Mouse (Mus musculus) 3134 (cell line): ENCODE measurements around the gene Sdk2.
A peak's percentile ranks its signal among the peaks of the same experiment; 100 is the strongest.

Source experiments
- DNase-seq: peaks from one replicate; pipeline ENCODE4 v3.0.0-alpha.2; 2011; ENCODE audit warnings: low spot score; ENCODE audit not compliant: insufficient read length; ENCODE audit errors: extremely low read depth

Gene Sdk2

DNA sequence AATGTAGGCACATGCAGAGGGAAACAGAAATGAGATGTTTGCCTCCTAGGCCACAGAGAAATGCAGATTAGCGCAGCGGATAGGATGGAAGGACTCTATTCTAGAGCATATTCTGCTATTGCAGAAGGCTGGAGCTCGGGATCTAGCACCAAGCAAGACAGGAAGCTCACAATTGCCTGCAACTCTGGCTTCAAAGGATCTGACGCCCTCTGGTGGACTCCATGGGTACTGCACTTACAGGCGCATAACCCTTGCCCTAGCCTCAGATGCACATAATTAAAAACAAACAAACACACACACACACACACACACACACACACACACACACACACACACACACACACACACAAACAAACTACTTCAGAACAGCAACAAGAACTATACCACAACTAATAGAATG lies 203.4 kb downstream of the Sdk2 start:
- no peak for DNase-seq

GRCm38 (mm10) chr11:113855661-113856060 lies 211.2 kb downstream of the Sdk2 start:
- DNase-seq, result no peak

GRCm38 (mm10) chr11:113851750-113852149 lies 215.1 kb downstream of the Sdk2 start:
- no peak for DNase-seq

GRCm38 (mm10) chr11:113849322-113849721 lies 217.5 kb downstream of the Sdk2 start:
- no peak for DNase-seq

DNA sequence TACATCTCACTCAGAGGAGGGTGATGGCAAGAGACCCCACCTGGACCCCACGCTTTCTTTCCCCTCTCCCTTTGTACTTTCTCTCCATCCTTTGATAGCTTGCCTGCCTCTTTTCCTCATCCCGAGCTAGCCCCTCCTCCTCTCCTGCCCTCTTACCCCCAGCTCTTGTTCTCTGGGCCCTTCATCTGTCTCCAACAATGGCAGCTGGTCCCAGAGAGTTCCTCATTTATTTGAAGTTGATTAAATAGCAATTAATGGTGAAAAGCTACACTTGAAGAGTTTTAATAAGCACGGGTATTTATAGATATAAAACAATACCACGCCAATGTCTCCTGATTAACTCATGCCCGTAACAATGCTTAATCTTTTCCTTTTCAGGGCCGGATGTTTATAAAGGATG lies 222.9 kb downstream of the Sdk2 start:
- no peak for DNase-seq

GRCm38 (mm10) chr11:113842879-113843278 lies 224.0 kb downstream of the Sdk2 start:
- DNase-seq, result no peak

DNA sequence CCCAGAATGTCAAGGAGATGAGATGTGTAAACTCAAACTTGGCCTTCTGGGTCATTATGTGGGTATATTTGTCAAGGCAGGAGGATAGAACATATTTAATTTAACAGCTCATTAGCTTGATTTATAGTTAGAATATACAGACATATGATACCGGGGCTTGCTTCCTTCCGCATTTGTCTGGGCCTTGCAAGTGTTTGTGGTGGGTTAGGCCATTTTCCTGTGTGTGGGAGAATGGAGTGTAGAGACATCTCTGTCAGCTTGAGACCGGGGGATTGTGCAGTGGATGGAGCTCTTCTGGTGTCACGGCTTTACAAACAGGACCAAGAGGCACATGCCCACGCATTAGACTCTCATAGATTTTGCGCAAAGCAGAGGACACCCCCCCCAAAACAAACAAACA lies 235.2 kb downstream of the Sdk2 start:
- no peak for DNase-seq

DNA sequence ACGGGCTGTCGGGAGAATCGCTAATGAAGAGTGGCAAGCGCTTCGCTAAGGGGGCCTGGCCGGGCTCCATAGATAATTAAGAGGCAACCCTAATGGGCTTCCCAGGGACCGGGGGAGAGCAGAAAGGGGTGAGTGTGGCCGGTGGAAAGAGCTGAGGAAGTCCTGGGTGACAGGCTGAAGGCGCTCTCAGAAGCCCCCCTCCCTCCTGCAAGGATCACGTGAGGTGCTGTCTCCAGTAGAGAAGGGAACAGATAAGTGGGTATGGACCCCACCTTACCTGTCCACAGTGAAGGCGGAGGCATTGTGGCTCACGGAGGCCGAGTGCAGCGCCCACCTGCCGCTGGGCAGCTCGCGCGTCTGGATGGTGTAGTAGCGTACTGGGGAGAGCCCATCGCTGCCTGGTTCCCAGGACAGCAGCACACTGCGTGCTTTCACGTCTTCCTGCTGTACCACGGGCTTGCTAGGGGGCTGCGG lies 238.7 kb downstream of the Sdk2 start:
- DNase-seq, result no peak

GRCm38 (mm10) chr11:113820005-113820404 lies 246.8 kb downstream of the Sdk2 start:
- DNase-seq, result no peak

- no peak for DNase-seq
Measured at GRCm38 (mm10) chr11:113819001-113819400, 247.8 kb downstream of the Sdk2 start.

DNA sequence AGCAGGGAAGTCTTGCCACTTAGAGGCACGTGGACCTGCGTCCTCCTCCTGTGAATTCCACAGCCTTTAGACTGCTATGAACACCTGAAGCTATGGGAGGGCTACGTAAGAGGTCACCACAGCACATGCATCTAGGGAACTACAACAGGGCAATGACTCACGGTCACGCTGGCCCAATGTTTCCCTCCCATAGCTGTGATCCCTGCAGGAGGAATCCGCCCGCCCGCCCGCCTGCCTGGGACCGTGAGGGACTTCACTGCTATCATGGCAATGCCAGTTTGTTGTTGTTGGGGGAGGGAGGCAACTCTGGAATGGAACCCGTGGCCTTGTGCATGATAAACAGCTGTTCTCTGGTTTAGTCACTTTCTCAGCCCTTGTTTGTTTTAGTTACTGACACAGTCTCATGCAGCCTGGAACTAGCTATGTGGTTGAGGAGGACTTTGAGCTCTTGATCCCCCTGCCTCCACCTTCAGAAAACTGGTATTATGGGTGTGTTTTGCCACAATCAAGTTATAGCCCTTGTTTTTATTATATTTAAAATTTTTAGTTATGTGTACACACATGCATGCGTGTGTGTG lies 249.8 kb downstream of the Sdk2 start:
- no peak for DNase-seq

DNA sequence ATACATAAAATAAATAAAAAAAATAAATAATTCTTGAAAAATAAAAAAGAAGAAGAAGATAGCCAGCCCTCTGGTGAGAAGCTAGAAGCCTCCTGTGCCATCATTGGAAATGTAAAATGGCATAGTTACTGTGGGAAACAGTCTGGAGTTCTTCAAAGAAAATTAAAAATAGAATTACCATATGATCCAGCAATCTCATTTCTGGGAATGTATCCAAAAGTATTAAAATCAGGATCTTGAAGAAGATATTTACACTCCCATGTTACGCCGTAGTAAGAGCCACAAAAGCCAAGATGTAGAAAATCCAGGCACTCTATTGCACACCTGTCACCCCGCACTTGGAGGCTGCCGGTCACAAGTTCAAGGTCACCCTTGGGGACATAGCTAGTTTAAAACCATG lies 250.4 kb downstream of the Sdk2 start:
- DNase-seq, result no peak

DNA sequence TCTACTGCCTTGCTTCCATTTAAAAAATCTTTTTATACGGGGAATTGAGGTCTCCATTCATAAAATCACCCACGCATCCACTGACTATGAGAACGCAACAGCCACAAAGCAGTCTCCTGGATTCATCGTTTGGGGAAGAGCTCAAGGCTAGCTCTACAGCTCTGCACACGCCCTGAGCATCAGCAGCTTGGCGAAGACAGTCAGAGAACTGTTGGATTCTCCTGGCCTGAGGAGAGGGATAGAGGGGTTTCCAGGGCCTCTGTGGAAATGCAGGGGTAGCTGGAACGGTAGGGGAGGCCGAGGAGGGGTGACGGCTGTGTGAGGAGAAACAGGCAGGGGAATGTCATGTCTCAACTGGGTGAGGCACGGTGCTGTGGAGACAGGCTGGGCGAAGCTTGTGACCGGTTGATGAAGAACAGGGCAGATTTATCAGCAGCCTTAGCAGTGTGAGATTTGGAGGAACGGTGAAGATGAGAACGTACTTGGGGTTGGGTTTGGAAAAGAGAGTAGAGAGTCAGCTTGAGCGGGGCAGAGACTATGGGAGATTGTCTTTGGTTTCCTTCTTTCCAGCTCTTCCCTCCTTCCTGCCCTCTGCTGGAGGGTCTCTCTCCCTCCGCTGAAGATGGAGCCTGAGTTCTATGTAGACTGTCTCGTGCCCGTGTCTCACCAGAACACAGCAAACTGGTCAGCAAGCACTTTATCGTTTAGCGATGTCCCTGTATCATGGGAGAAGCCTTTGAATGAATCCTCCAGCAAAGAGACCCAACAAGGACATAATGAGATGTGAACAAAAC lies 255.1 kb downstream of the Sdk2 start:
- no peak for DNase-seq

GRCm38 (mm10) chr11:113810638-113811545 lies 256.0 kb downstream of the Sdk2 start:
- peak; percentile 30 for DNase-seq

GRCm38 (mm10) chr11:113807086-113807485 lies 259.8 kb downstream of the Sdk2 start:
- no peak for DNase-seq

DNA sequence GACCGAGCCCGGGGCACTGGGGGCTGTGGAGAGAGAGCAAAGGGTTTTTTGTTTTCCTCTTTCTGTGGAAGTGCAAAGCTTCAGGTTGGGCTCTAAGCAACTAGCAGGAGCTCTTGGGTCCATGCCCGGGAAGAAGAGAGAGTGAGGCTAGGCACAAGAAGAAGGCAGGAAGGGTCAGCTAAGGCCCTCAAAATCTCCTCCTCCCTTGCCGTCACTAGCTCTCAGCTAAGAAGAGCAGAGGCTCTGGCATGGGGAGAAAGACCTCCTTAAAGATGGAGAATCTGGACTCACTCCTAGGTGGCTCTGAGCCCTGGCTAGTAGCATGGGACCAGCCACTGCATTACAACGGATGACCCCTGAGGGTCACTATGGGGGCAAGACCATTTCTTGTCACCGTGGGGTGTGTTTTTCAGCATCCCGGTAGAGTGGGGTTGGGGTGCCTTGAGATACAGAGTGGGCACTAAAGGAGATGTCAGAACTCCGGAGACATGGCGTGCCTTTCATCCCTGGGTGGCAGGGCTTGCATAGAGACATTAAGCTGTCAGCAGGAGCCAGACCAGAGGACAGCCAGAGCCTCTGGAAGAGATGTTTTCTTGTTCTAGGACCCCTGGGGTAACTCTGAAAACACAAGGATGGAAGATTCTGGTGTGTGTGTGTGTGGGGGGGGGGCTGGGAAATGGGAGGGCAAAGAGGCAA lies 260.3 kb downstream of the Sdk2 start:
- DNase-seq, result no peak

DNA sequence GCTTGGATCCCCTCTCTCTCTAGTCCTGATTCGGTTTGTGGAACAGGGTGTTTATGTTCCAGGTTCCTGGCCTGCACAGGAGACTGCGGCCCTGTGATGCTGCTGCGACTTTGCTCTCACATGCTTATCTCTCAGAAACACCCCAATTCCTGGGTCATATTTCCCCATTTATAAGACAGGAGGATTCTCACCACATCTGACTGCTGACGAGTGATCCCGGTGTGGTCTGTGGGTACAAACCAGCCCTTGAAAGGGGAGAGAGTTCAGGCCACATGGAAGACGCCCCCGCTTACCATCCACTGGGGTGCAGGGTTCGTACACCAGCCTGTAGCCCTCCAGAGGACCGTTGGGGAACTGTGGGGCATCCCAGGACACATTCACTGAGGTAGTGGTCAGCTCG lies 260.9 kb downstream of the Sdk2 start:
- DNase-seq, result no peak

DNA sequence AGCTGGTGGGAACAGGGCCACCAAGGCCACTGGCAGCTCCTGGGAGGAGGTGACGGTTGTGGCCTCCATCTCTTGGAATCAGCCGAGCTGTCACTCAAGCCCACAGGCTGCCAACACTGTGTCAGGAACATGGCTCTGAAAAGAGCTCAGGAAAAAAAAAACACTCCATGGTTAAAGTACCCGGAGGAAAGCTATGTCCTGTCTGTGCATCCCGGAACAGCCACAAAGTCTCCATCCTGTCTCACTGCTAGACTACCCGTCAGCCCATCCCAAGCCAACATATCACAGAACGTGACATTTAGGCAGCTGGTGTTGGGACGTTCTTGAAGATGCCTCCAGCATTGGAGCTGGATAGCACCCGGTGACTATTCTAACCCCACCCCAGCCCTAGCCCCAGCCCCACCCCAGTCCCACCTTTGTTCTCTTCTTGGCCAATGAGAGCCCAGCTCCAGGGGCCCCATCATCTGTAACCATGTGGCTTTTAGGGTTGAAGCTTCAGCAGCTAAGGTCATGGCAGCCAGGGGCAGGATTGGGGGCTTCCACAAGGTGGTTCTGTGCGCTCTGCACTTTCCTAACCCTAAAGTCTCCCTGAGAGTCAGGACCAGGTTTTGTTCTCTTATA lies 263.4 kb downstream of the Sdk2 start:
- DNase-seq, result no peak

DNA sequence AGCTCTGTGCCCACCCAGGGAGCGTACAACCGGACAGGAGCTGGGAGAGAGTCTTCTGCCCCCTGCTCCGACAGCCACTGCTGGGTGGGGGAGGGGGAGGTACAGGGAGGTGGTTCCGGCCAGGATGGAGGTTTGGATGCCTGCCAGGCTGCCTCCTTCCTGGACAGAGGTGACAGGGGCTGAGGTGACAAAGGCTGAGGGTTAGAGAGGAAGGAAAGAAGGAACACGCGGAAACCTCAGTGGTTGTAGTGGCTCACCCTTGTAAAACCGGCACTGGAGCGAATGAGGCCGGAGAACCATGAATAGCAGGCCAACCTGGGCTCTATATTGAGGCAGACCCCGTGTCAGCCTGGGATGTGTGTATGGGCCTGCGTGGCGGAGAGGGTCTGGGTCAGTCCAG lies 264.4 kb downstream of the Sdk2 start:
- no peak for DNase-seq

DNA sequence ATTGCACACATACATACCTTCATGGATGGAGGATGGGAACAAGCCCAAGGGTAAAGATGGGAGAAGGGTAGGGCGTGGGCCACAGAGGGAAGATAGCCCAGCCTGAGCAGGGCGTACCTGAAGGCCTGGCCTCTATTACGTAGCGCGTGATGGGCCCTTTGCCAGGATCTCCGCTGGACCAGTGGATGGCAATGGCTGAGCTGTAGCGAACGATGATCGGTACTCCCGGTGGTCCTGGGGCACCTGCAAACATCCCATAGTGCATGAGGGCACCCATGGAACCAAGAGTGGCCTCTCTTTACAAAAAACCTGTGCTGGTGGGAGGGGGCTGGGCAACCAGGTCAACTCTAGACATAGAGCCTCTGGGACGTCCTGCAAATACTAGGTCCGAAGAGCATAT lies 266.8 kb downstream of the Sdk2 start:
- no peak for DNase-seq
